Mouse (Mus musculus) gastrocnemius, adult 18-20 months (tissue): ENCODE data around the gene Entpd5. TPM values are rescaled to one million over a fixed set of nuclear protein-coding genes. Genes with fewer than 3 reads are reported as not detected.
A peak's percentile ranks its signal among the peaks of the same experiment; 100 is the strongest.
"Not testable (repeated sequence)": the region's sequence is repeated elsewhere in the genome, so short reads cannot be mapped to it uniquely, and the experiment has no call there.

ENCODE experiments used
- DNase-seq: peaks from one replicate; pipeline ENCODE4 v3.0.0; 2021; ENCODE audit warnings: low spot score
- total RNA-seq, 2 experiments: library from RNA; stranded (reverse); gene quantifications; 2 replicates each; pipeline ENCODE4 v1.2.3; 2021

Entpd5 gene
- total RNA-seq, 2 experiments from 2014 or later = 15.3 to 16.5 TPM

GRCm38 (mm10) chr12:84399663-84400062 is 9.2 kb downstream of the Entpd5 start:
- DNase-seq = no peak

- no peak for DNase-seq
Observed at GRCm38 (mm10) chr12:84399135-84399534, 9.7 kb downstream of the Entpd5 start.

DNA sequence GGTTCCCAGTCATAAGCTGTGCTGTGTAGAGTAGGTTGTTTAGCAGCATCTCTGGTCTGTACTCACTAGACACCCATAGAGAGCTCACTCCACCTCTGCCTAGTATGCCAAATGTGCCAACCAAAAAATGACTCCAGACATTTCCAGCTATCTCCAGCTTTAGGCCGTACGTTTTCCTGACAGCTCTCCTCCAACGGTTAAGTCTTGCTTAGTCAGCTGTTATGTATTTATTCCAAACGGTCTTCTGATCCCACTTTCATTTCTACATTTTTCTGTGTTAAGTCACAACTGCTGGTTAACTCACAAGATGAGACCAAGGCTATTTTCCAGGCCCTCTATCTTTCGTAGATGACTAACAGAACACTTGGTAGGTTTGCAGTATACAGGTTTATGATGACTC is 10.2 kb downstream of the Entpd5 start:
- DNase-seq = no peak

DNA sequence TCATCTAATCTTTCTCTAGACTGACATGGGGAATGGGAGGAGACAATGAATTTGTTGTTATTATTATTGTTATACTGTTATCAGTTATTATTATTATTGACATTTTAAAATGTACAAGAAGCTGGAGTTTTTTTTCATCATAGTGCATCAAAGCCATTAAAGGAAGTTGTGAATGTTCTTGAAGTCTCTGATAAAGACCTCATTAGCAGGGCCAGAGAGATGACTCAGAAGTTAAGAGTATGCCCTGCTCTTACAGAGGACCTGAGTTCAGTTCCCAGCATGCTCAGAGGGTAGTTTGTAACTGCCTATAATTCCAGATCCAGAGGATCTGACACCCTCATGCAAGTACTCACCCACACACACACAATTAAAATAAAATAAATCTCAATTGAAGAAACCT is 11.1 kb downstream of the Entpd5 start:
- DNase-seq = no peak

- DNase-seq = no peak
Observed at GRCm38 (mm10) chr12:84396947-84397679, 11.7 kb downstream of the Entpd5 start.

DNA sequence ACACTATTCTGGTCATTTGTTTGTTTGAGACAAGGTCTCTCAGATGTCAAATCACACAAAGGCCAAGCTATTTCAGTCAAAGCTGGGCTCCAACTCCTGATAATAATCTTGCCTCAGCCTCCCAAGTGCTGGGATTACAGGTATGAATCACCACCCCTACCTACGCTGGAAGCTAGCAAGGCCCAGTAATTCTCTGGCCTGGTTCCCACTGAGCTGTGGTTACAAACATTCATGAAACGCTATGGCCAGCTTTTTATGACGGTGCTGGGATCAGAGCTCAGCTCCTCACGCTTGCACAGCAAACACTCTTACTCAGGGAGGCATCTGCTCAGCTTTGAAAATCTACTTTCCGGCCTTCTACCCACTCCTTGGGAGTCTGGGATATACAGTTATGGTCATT is 15.0 kb downstream of the Entpd5 start:
- DNase-seq = no peak

DNA sequence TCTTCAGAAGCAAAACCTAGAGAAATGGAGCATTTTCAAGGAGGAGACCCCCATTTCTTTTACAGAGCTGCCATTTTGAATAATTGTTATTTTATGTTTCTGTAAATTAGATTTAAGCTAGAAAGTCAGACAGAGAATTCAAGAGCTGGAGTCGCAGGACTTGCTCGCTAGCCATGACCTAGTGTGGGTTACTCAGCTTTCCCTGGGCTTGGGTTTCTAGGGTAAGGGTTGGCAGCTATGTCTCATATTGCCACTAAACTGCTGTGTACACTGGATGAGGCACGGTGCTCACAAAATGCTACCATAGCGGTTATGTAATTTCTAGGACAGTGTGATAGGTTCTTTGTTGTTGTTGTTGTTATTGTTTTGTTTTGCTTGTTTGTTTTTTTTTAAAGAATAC is 16.1 kb downstream of the Entpd5 start:
- no peak for DNase-seq

- DNase-seq = no peak
Observed at GRCm38 (mm10) chr12:84390336-84390735, 18.5 kb downstream of the Entpd5 start.

- no peak for DNase-seq
Observed at GRCm38 (mm10) chr12:84388774-84389400, 19.9 kb downstream of the Entpd5 start.

GRCm38 (mm10) chr12:84388097-84388496 is 20.7 kb downstream of the Entpd5 start:
- DNase-seq = no peak

- DNase-seq = no peak
Observed at GRCm38 (mm10) chr12:84385408-84385807, 23.4 kb downstream of the Entpd5 start.

GRCm38 (mm10) chr12:84384644-84385081 is 24.2 kb downstream of the Entpd5 start:
- no peak for DNase-seq

- DNase-seq = no peak
Observed at GRCm38 (mm10) chr12:84382369-84382768, 26.5 kb downstream of the Entpd5 start.

GRCm38 (mm10) chr12:84373831-84374481 is 34.9 kb downstream of the Entpd5 start:
- DNase-seq = no peak

GRCm38 (mm10) chr12:84371647-84372046 is 37.2 kb downstream of the Entpd5 start:
- no peak for DNase-seq

- DNase-seq = no peak
Observed at GRCm38 (mm10) chr12:84366971-84367370, 41.9 kb downstream of the Entpd5 start.

DNA sequence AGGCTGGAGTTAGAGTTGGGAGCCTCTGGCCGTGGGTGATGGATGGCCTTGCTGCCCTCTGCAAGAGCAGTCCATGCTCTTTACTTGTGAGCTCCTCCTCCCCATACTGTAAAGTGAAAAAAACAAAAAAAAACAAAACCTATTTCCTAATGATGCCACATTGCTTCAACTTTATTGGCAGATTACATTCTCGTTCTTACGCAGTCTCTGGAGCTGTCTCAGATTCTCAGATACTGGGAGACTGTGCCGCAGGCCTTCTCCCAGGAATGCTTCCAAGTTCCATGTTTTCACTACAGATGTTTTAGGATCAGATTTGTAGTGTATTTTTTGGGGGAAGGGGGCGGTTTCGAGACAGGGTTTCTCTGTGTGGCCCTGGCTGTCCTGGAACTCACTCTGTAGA is 43.7 kb downstream of the Entpd5 start:
- DNase-seq = no peak

DNA sequence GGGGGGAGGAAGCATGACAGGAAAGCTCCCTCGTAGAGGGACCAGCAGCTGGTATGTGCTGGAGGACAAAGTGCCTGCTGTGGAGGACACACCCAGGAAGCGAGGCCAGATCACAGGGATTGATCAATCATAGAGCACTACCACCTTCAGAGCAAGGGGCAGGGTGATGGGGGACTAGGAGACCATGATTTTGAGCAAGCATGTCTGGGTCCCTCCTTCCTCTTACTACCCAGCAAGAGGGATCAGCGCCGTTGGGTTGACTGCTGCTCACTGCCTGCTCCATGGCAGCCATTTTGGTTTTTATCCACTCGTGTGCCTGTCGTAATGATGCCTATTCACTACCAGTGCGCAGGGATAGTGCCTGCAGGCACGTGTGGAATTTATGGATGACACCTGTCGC is 44.5 kb downstream of the Entpd5 start:
- no peak for DNase-seq

DNA sequence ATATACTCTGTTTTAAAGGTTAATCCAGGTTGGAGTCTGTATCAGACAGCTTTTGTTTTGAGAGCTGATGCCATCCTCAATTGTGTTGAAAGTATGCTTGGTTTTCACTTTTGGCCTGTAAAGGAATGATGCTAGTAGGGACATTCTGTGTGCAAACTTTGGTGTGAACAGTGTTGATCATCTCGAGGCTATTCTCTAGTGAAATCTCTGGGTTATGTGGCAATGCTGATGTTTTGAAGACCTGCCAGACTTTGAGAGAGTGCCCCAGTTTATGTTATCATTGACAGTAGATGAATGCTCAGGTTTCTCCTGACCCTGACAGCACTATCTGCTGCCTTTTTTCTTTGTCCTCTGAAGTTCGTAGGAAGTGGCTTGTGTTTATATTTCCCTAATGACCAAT is 46.0 kb downstream of the Entpd5 start:
- DNase-seq = no peak

GRCm38 (mm10) chr12:84361555-84362489 is 47.0 kb downstream of the Entpd5 start, which contains the start of the genes Coq6 and Fam161b:
TSS of gene Coq6 (plus strand) at chr12:84361657.
TSS of gene Fam161b (minus strand) at chr12:84361833.
- peak; percentile 96 for DNase-seq

GRCm38 (mm10) chr12:84358699-84359098 is 50.1 kb downstream of the Entpd5 start:
- DNase-seq = not testable (repeated sequence)
